Comparison of ENCODE assay signal across 8 mouse cellular contexts in genomic region chr14:32159150-32159670, GRCm38 (mm10). TPM values are rescaled to one million over a fixed set of nuclear protein-coding genes. Genes with fewer than 3 reads are reported as not detected.
A peak's percentile ranks its signal among the peaks of the same experiment; 100 is the strongest.
DNase-seq lines count a peak whose midpoint lies in the region; ATAC-seq and TF ChIP-seq lines count a peak whose summit lies in the region.

No protein-coding gene starts in this region.

- peak overlapping the region; percentile 40; the same call in 1 of the 2 replicates for H3K27ac ChIP-seq in kidney, adult 2 months (ENCODE audit: insufficient read depth, low read depth, low read length)
- peak overlapping the region; percentile 25; the same call in 1 of the 2 replicates for H3K27ac ChIP-seq in forebrain, embryonic 15.5 days (replicated peaks)
- H3K27ac ChIP-seq in limb, embryonic 13.5 days: peak overlapping the region; percentile 55; the same call in 1 of the 2 replicates

- no peak for TF ChIP-seq POLR2A in kidney, adult 2 months (IDR thresholded peaks at IDR 0.05; ENCODE audit: low read depth, low read length)

- no peaks in the 10 kb centered on the region for H3K9me3 ChIP-seq in forebrain, embryonic 15.5 days
- H3K9me3 ChIP-seq in limb, embryonic 13.5 days: no peaks in the 10 kb centered on the region

- ATAC-seq in forebrain, embryonic 15.5 days (replicated peaks): peak; percentile 66
- peak; percentile 42; the same call in 1 of the 2 replicates for ATAC-seq in limb, embryonic 13.5 days (ENCODE audit: low FRiP score, low read depth)

- TF ChIP-seq CTCF in kidney, adult 2 months (conservative IDR thresholded peaks at IDR 0.05; ENCODE audit: insufficient read depth, insufficient read length, low read depth, low read length): no peak

- peak overlapping the region; percentile 22 for H3K9ac ChIP-seq in forebrain, embryonic 15.5 days (replicated peaks)
- H3K9ac ChIP-seq in limb, embryonic 13.5 days: peak overlapping the region; percentile 95; the same call in 1 of the 2 replicates

- H3K4me3 ChIP-seq in kidney, adult 2 months (ENCODE audit: insufficient read depth, low read depth, low read length): peak overlapping the region; percentile 47
- peak overlapping the region; percentile 67 for H3K4me3 ChIP-seq in forebrain, embryonic 15.5 days
- peak overlapping the region; percentile 98 for H3K4me3 ChIP-seq in limb, embryonic 13.5 days

- no peaks in the 10 kb centered on the region for H3K36me3 ChIP-seq in kidney, adult 2 months (ENCODE audit: control insufficient read depth, insufficient read depth, low read length)
- H3K36me3 ChIP-seq in forebrain, embryonic 15.5 days: no peaks in the 10 kb centered on the region
- H3K36me3 ChIP-seq in limb, embryonic 13.5 days: no peaks in the 10 kb centered on the region

- H3K27me3 ChIP-seq in kidney, adult 2 months (replicated peaks; ENCODE audit: control insufficient read depth, insufficient read depth, low read length): no peaks in the 10 kb centered on the region
- no peaks in the 10 kb centered on the region for H3K27me3 ChIP-seq in forebrain, embryonic 15.5 days
- no peaks in the 10 kb centered on the region for H3K27me3 ChIP-seq in limb, embryonic 13.5 days

- peak; percentile 60 for DNase-seq in kidney, adult 2 months
- DNase-seq in kidney, adult 11 months: no peak
- peak; percentile 95 for DNase-seq in R1 (ENCODE audit: low read depth, low spot score)
- peak; percentile 78 for DNase-seq in naive thymus-derived CD4-positive, alpha-beta T cell, adult 2 months (ENCODE audit: low read depth)
- no peak for DNase-seq in retina, embryonic 14.5 days (ENCODE audit: low spot score)
- no peak for DNase-seq in cerebellum, postnatal 14 days

- peak overlapping the region; percentile 85 for H3K4me2 ChIP-seq in forebrain, embryonic 15.5 days (replicated peaks)
- H3K4me2 ChIP-seq in limb, embryonic 13.5 days (replicated peaks): peak overlapping the region; percentile 98

- H3K4me1 ChIP-seq in kidney, adult 2 months (ENCODE audit: control insufficient read depth, insufficient read depth, low read length): peaks cover 16% of the 10 kb centered on the region; the same call in 1 of the 2 replicates
- H3K4me1 ChIP-seq in forebrain, embryonic 15.5 days: peaks cover 22% of the 10 kb centered on the region
- peaks cover 25% of the 10 kb centered on the region for H3K4me1 ChIP-seq in limb, embryonic 13.5 days

- WGBS in kidney, adult 2 months: 25% methylated on average over 4 of the region's 4 CpGs
- 38% methylated on average over 4 of the region's 4 CpGs for WGBS in forebrain, embryonic 15.5 days
- 39% methylated on average over 4 of the region's 4 CpGs for WGBS in limb, embryonic 13.5 days

RNA-seq across cellular contexts. Expression of gene Ncoa4, which starts 0.5 kb away (rescaled TPM):
- polyA plus RNA-seq in kidney, adult 2 months (2012; rRNA removed): 56.0 and 57.2 TPM in 2 replicates
- polyA plus RNA-seq in forebrain, embryonic 15.5 days (2015; fragmentation: Nextera tagmentation; extraction: Ambion mirVana): 103 and 112 TPM in 2 replicates
- polyA plus RNA-seq in limb, embryonic 13.5 days (2015; fragmentation: Nextera tagmentation; extraction: Ambion mirVana): 76.0 and 80.0 TPM in 2 replicates

RNA-seq across cellular contexts. Expression of gene Msmb, which starts 17.4 kb away (rescaled TPM):
- polyA plus RNA-seq in kidney, adult 2 months (2012; rRNA removed): not detected in 2 replicates
- polyA plus RNA-seq in forebrain, embryonic 15.5 days (2015; fragmentation: Nextera tagmentation; extraction: Ambion mirVana): not detected in 2 replicates
- polyA plus RNA-seq in limb, embryonic 13.5 days (2015; fragmentation: Nextera tagmentation; extraction: Ambion mirVana): not detected in 2 replicates

RNA-seq across cellular contexts. Expression of gene Timm23, which starts 42.5 kb away (rescaled TPM):
- polyA plus RNA-seq in kidney, adult 2 months (2012; rRNA removed): 189 and 213 TPM in 2 replicates
- polyA plus RNA-seq in forebrain, embryonic 15.5 days (2015; fragmentation: Nextera tagmentation; extraction: Ambion mirVana): 221 and 228 TPM in 2 replicates
- 285 and 295 TPM in 2 replicates for polyA plus RNA-seq in limb, embryonic 13.5 days (2015; fragmentation: Nextera tagmentation; extraction: Ambion mirVana)

RNA-seq across cellular contexts. Expression of gene Parg, which starts 42.5 kb away (rescaled TPM):
- polyA plus RNA-seq in kidney, adult 2 months (2012; rRNA removed): 4.3 and 6.9 TPM in 2 replicates
- 39.8 and 41.7 TPM in 2 replicates for polyA plus RNA-seq in forebrain, embryonic 15.5 days (2015; fragmentation: Nextera tagmentation; extraction: Ambion mirVana)
- 48.1 and 49.5 TPM in 2 replicates for polyA plus RNA-seq in limb, embryonic 13.5 days (2015; fragmentation: Nextera tagmentation; extraction: Ambion mirVana)

Comparison
In these comparisons a context has a peak if more than half of its experiments do, and no peak if none do; other contexts are left out.
1. DNase-seq: peak in kidney, adult 2 months (single experiment), R1 (single experiment) and naive thymus-derived CD4-positive, alpha-beta T cell, adult 2 months (single experiment); none in kidney, adult 11 months (single experiment), retina, embryonic 14.5 days (single experiment) and cerebellum, postnatal 14 days (0 of 2).
2. H3K4me3 ChIP-seq: peak in every context shown above with its lines; median percentile 98 in limb, embryonic 13.5 days; 67 in forebrain, embryonic 15.5 days; 47 in kidney, adult 2 months.
3. Peak in every context shown above with its lines, with median percentiles within 50 percentile points of each other: H3K27ac ChIP-seq.